ENCODE assay signal across 29 mouse cellular contexts in the genomic region with DNA sequence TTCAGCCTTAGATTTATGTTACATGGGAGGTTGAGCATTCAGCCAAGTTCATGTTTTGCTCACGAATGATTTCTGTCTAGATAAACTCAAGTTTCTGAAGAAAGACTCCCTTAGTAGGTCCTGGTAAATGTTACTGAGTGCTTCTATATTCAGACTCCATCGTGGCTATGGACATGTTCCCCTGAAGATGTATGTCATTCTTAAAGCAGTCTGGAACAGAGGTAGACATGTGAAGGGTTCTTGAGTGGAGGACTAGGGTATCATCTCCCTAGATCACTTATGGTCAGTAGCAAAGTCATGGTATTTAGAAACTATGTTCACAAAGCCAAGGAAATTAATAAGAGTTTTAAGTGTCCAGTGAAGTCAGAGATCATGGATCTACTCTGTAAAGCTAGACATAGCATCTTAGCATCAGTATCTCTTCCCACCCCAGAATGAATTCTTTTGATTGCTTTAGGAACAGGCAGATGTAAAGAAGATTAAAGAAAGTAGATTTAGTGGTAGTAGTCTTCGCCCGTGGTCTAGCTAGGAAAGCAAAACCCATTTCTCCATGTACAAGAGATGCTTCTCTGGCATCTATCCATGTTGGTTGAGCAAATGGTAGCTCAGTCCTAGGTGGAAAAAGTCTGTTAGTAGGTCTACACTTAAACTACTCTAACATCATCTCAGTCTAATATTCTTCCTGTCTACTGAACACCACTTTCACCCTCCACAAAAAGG. TPM values are rescaled to one million over a fixed set of nuclear protein-coding genes. Genes with fewer than 3 reads are reported as not detected.
DNase-seq lines count a peak whose midpoint lies in the region; ATAC-seq lines count a peak whose summit lies in the region.
"Had no signal": no experiment of that assay in that cellular context is flagged by ENCODE, and none has a peak within 500 bp of the region (broad histone marks: within the 10 kb centered on the region; RNA-seq: fewer than 3 reads in every experiment).

No protein-coding gene starts in this region.

- H3K9ac ChIP-seq in midbrain, embryonic 11.5 days (ENCODE audit: low read length), result no peak overlapping the region
- H3K9ac ChIP-seq in forebrain, embryonic 12.5 days, result peak overlapping the region; percentile 17
- H3K9ac ChIP-seq: embryonic facial prominence, embryonic 15.5 days; heart, embryonic 13.5 days; hindbrain, embryonic 15.5 days; intestine, embryonic 15.5 days; limb, embryonic 13.5 days; liver, embryonic 13.5 days; midbrain, embryonic 13.5 days; neural tube, embryonic 12.5 days had no signal

- H3K4me3 ChIP-seq in midbrain, embryonic 11.5 days (ENCODE audit: low read depth, low read length), result no peak overlapping the region
- no peak overlapping the region for H3K4me3 ChIP-seq in midbrain, embryonic 10.5 days
- 0 out of 2 replicates have a peak overlapping the region, but pooled peaks have one; percentile 11 for H3K4me3 ChIP-seq in forebrain, embryonic 12.5 days (replicated peaks)
- H3K4me3 ChIP-seq: embryonic facial prominence, embryonic 15.5 days; heart, adult 2 months; heart, embryonic 13.5 days; hindbrain, embryonic 15.5 days; intestine, embryonic 15.5 days; limb, embryonic 13.5 days; liver, embryonic 13.5 days; midbrain, embryonic 13.5 days; neural tube, embryonic 12.5 days had no signal

- peak; percentile 89 for DNase-seq in midbrain, embryonic 11.5 days (ENCODE audit: low spot score, missing footprints)
- no peak for DNase-seq in midbrain, embryonic 10.5 days (ENCODE audit: low spot score)
- DNase-seq in embryo, embryonic 10.5 days (ENCODE audit: low spot score), result peak; percentile 23
- DNase-seq in adrenal gland, adult 18-20 months (ENCODE audit: low spot score in 2 of 2), result no peak
- no peak for DNase-seq in heart, adult 11 months
- DNase-seq in cerebellum, adult 11 months, result no peak
- DNase-seq: adrenal gland, postnatal 14 days; cerebellum, adult 9-11 months; gastrocnemius, postnatal 25 days; heart, adult 2 months; heart, postnatal 14 days; kidney, adult 8-10 months; kidney, postnatal 10 days; liver, embryonic 13.5 days; lung, adult 2 months; lung, postnatal 14 days had no signal

- H3K36me3 ChIP-seq in midbrain, embryonic 11.5 days (ENCODE audit: control insufficient read depth, insufficient read depth, low read length), result no peaks in the 10 kb centered on the region
- no peaks in the 10 kb centered on the region for H3K36me3 ChIP-seq in midbrain, embryonic 10.5 days
- H3K36me3 ChIP-seq in forebrain, embryonic 12.5 days (replicated peaks), result no peaks in the 10 kb centered on the region
- H3K36me3 ChIP-seq: embryonic facial prominence, embryonic 15.5 days; heart, embryonic 13.5 days; hindbrain, embryonic 15.5 days; intestine, embryonic 15.5 days; limb, embryonic 13.5 days; liver, embryonic 13.5 days; midbrain, embryonic 13.5 days; neural tube, embryonic 12.5 days had no signal

- peaks cover 73% of the 10 kb centered on the region for H3K27me3 ChIP-seq in midbrain, embryonic 11.5 days (ENCODE audit: control insufficient read depth, insufficient read depth, low read length)
- peaks cover 100% of the 10 kb centered on the region for H3K27me3 ChIP-seq in midbrain, embryonic 10.5 days (ENCODE audit: low read depth, poor library complexity, severe bottlenecking)
- peaks cover 23% of the 10 kb centered on the region for H3K27me3 ChIP-seq in forebrain, embryonic 12.5 days

- 15% methylated on average over 4 of the region's 4 CpGs for WGBS in midbrain, embryonic 11.5 days
- WGBS in midbrain, embryonic 10.5 days, result 17% methylated on average over 4 of the region's 4 CpGs
- 23% methylated on average over 4 of the region's 4 CpGs for WGBS in forebrain, embryonic 12.5 days

- peaks cover 5% of the 10 kb centered on the region; the same call in 1 of the 2 replicates for H3K4me1 ChIP-seq in midbrain, embryonic 11.5 days (ENCODE audit: control insufficient read depth, insufficient read depth, low read length)
- peaks cover 15% of the 10 kb centered on the region for H3K4me1 ChIP-seq in midbrain, embryonic 10.5 days
- H3K4me1 ChIP-seq in forebrain, embryonic 12.5 days, result peaks cover 12% of the 10 kb centered on the region

- H3K9me3 ChIP-seq in midbrain, embryonic 11.5 days (ENCODE audit: control insufficient read depth, low read length), result no peaks in the 10 kb centered on the region
- no peaks in the 10 kb centered on the region for H3K9me3 ChIP-seq in midbrain, embryonic 10.5 days (replicated peaks)
- no peaks in the 10 kb centered on the region for H3K9me3 ChIP-seq in forebrain, embryonic 12.5 days
- H3K9me3 ChIP-seq: embryonic facial prominence, embryonic 15.5 days; heart, embryonic 13.5 days; hindbrain, embryonic 15.5 days; intestine, embryonic 15.5 days; limb, embryonic 13.5 days; liver, embryonic 13.5 days; midbrain, embryonic 13.5 days; neural tube, embryonic 12.5 days had no signal

- no peak for ATAC-seq in midbrain, embryonic 11.5 days (ENCODE audit: low FRiP score)
- ATAC-seq in forebrain, embryonic 12.5 days (ENCODE audit: low FRiP score), result no peak
- ATAC-seq: activated CD4-positive, CD25-positive, alpha-beta regulatory T cell, adult 4 months; intestine, embryonic 15.5 days; midbrain, embryonic 13.5 days had no signal

- H3K27ac ChIP-seq in midbrain, embryonic 11.5 days (ENCODE audit: low read depth, low read length), result no peak overlapping the region
- H3K27ac ChIP-seq in midbrain, embryonic 10.5 days (replicated peaks), result no peak overlapping the region
- peak overlapping the region; percentile 87 for H3K27ac ChIP-seq in forebrain, embryonic 12.5 days
- H3K27ac ChIP-seq: embryonic facial prominence, embryonic 15.5 days; heart, adult 2 months; heart, embryonic 13.5 days; hindbrain, embryonic 15.5 days; intestine, embryonic 15.5 days; limb, embryonic 13.5 days; liver, embryonic 13.5 days; midbrain, embryonic 13.5 days; neural tube, embryonic 12.5 days had no signal

- no peak overlapping the region for H3K4me2 ChIP-seq in midbrain, embryonic 11.5 days
- H3K4me2 ChIP-seq in forebrain, embryonic 12.5 days, result peak overlapping the region; percentile 37
- H3K4me2 ChIP-seq: embryonic facial prominence, embryonic 15.5 days; heart, embryonic 13.5 days; hindbrain, embryonic 15.5 days; intestine, embryonic 15.5 days; limb, embryonic 13.5 days; liver, embryonic 13.5 days; midbrain, embryonic 13.5 days; neural tube, embryonic 12.5 days had no signal

RNA-seq across cellular contexts. Expression of gene Gm43517, which starts 12.6 kb away (rescaled TPM):
- 0.07 TPM in 1 of 2 replicates, not detected in the other for polyA plus RNA-seq in midbrain, embryonic 11.5 days (2014; fragmentation: Nextera tagmentation; extraction: Ambion mirVana)
- polyA plus RNA-seq in midbrain, embryonic 10.5 days (2016; fragmentation: Nextera tagmentation; extraction: Ambion mirVana), result 0.05 TPM in 1 of 2 replicates, not detected in the other
- 1.9 and 2.2 TPM in 2 replicates for polyA plus RNA-seq in forebrain, embryonic 12.5 days (2016; fragmentation: Nextera tagmentation; extraction: Ambion mirVana)
- total RNA-seq in adrenal gland, adult 18-20 months (2021), result not detected
- total RNA-seq: adrenal gland, postnatal 14 days; gastrocnemius, postnatal 25 days; heart, adult 2 months; heart, postnatal 14 days; megakaryocyte progenitor cell, adult 5-6 weeks; MEL had no signal
- polyA plus RNA-seq: activated CD4-positive, CD25-positive, alpha-beta regulatory T cell, adult 4 months; C2C12; heart, adult 2 months; heart, embryonic 13.5 days; hindbrain, embryonic 15.5 days; intestine, embryonic 15.5 days; limb, embryonic 13.5 days; liver, embryonic 13.5 days; lung, adult 2 months; neural tube, embryonic 12.5 days; spleen, adult 2 months had no signal

RNA-seq across cellular contexts. Expression of gene Foxg1, which starts 15.1 kb away (rescaled TPM):
- polyA plus RNA-seq in midbrain, embryonic 11.5 days (2014; fragmentation: Nextera tagmentation; extraction: Ambion mirVana), result 0.41 and 0.92 TPM in 2 replicates
- 0.31 and 0.42 TPM in 2 replicates for polyA plus RNA-seq in midbrain, embryonic 10.5 days (2016; fragmentation: Nextera tagmentation; extraction: Ambion mirVana)
- polyA plus RNA-seq in forebrain, embryonic 12.5 days (2016; fragmentation: Nextera tagmentation; extraction: Ambion mirVana), result 59.7 and 68.4 TPM in 2 replicates
- not detected for total RNA-seq in adrenal gland, adult 18-20 months (2021)
- total RNA-seq: adrenal gland, postnatal 14 days; gastrocnemius, postnatal 25 days; heart, adult 2 months; heart, postnatal 14 days; megakaryocyte progenitor cell, adult 5-6 weeks; MEL had no signal
- polyA plus RNA-seq: activated CD4-positive, CD25-positive, alpha-beta regulatory T cell, adult 4 months; C2C12; intestine, embryonic 15.5 days; limb, embryonic 13.5 days; neural tube, embryonic 12.5 days; spleen, adult 2 months had no signal

Comparison
In these comparisons a context has a peak if more than half of its experiments do, and no peak if none do; other contexts are left out.
1. DNase-seq: peak in midbrain, embryonic 11.5 days (single experiment) and embryo, embryonic 10.5 days (single experiment); none in midbrain, embryonic 10.5 days (single experiment), adrenal gland, adult 18-20 months (0 of 2), heart, adult 11 months (single experiment) and cerebellum, adult 11 months (single experiment).
2. RNA of gene Foxg1, which starts 15.1 kb away (polyA plus RNA-seq): 59.7 to 68.4 TPM in forebrain, embryonic 12.5 days; 0.41 to 0.92 TPM in midbrain, embryonic 11.5 days and 0.31 to 0.42 TPM in midbrain, embryonic 10.5 days; every median in the first group is over 10 times any median in the second.